Mouse (Mus musculus) forebrain, embryonic 14.5 days (tissue): Measurements from ENCODE around the gene Zan. TPM values are rescaled to one million over a fixed set of nuclear protein-coding genes. Genes with fewer than 3 reads are reported as not detected.

Experiments
- ATAC-seq: fragments of 200-750 bp; cut with Nextera tagmentation; 2 replicates; pipeline ENCODE4 v1.8.0; 2017; ENCODE audit warnings: mild to moderate bottlenecking, moderate library complexity
- DNase-seq: peaks from one replicate; pipeline ENCODE4 v3.0.0-alpha.2; 2015; ENCODE audit warnings: low spot score
- H3K27ac ChIP-seq: fragments of 300-500 bp; sonication (generic); 2 replicates; pipeline ENCODE4 v1.5.1; 2014; ENCODE audit warnings: low read depth, mild to moderate bottlenecking, control low read depth, low read length, moderate library complexity
- H3K27me3 ChIP-seq: fragments of 300-500 bp; sonication (generic); replicated peaks from 2 replicates; pipeline ENCODE4 v1.6.1; 2014; ENCODE audit warnings: low read length, control low read depth, mixed read lengths; ENCODE audit not compliant: control insufficient read depth, insufficient read depth
- H3K36me3 ChIP-seq: fragments of 300-500 bp; sonication (generic); 2 replicates; pipeline ENCODE4 v1.6.1; 2014; ENCODE audit warnings: low read length, control low read depth; ENCODE audit not compliant: control insufficient read depth, insufficient read depth
- H3K4me1 ChIP-seq: fragments of 300-500 bp; sonication (generic); 2 replicates; pipeline ENCODE4 v1.6.1; 2014; ENCODE audit warnings: antibody characterized with exemption, low read length, control low read depth; ENCODE audit not compliant: control insufficient read depth, insufficient read depth
- H3K4me2 ChIP-seq: fragments of 300-500 bp; sonication (generic); 2 replicates; pipeline ENCODE4 v1.6.1; 2014; ENCODE audit warnings: mild to moderate bottlenecking, control low read depth, low read length
- H3K4me3 ChIP-seq: fragments of 300-500 bp; sonication (generic); 2 replicates; pipeline ENCODE4 v1.5.1; 2014; ENCODE audit warnings: low read depth, low read length, control low read depth
- H3K9ac ChIP-seq: fragments of 300-500 bp; sonication (generic); 2 replicates; pipeline ENCODE4 v1.6.1; 2014; ENCODE audit warnings: mild to moderate bottlenecking, low read length, control low read depth, moderate library complexity
- H3K9me3 ChIP-seq: fragments of 300-500 bp; sonication (generic); replicated peaks from 2 replicates; pipeline ENCODE4 v1.6.1; 2016; ENCODE audit warnings: low read length, control low read depth, mixed read lengths; ENCODE audit not compliant: control insufficient read depth
- WGBS: fragments of 180-500 bp; shearing (Covaris S2); extraction: QIAGEN DNeasy Blood & Tissue Kit; methylation state at CpG from one replicate; pipeline ENCODE4 v1.1.7; 2014; 5-methylcytosine and 5-hydroxymethylcytosine counted together
- polyA plus RNA-seq: library from polyadenylated mRNA; unstranded; fragments of >200 nt; fragmentation: Nextera tagmentation; extraction: Ambion mirVana; gene quantifications from 2 replicates; pipeline ENCODE4 v1.2.1, GENCODE M21; 2014

Zan gene
- polyA plus RNA-seq, 1 experiment from 2014 or later = 0.04 TPM

DNA sequence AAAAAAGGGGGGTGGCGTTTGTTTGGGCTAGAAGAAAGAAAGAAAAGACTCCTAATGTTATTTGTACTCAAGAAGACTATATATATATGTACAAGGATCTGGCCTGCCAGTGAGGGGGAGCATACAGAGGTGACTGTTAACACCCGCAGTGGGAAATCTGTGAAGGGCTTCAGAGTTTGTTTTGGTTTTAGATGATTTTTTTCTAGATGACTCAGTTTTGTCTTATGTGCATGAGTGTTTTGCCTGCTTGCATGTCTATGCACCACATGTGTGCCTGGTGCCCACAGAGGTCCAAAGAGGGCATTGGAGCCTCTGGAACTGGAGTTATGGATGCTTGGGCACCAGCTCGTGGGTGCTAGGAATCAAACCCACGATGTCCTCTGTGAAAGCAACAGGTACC lies 129.9 kb downstream of the Zan start:
- Histone ChIP-seq H3K4me2 (no peak overlapping the region), H3K27me3 (0 out of 2 replicates have a peak, but pooled peaks cover 2% of the 10 kb centered on the region), H3K9ac (no peak overlapping the region), H3K36me3 (no peaks in the 10 kb centered on the region), H3K4me3 (no peak overlapping the region), H3K27ac (no peak overlapping the region), H3K9me3 (no peaks in the 10 kb centered on the region), H3K4me1 (peaks cover 11% of the 10 kb centered on the region)
- ATAC-seq (no peak), DNase-seq (no peak)
- 85% methylated on average over 4 of the region's 4 CpGs for WGBS

DNA sequence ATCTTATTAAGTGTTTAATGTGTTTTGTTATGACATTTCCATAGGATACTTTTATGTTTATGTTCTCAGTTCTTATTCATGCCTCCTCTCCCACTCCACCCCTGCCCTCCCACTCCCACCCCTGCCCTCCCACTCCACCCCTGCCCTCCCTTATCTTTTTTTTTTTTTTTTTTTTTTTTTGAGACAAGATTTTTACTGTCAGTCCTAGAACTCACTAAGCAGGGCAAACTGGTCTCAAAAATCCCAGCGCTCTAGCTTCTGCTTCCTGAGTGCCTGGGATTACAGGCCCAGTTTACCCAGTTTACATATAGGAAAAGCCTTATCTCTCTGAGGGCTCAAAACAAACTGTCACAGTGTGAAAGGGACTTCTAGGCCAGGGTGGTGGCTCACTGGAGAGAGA lies 130.5 kb downstream of the Zan start:
- Histone ChIP-seq H3K4me3 (no peak overlapping the region), H3K36me3 (no peaks in the 10 kb centered on the region), H3K4me1 (peaks cover 7% of the 10 kb centered on the region), H3K9me3 (no peaks in the 10 kb centered on the region), H3K4me2 (no peak overlapping the region), H3K27ac (no peak overlapping the region), H3K27me3 (0 out of 2 replicates have a peak, but pooled peaks cover 2% of the 10 kb centered on the region), H3K9ac (no peak overlapping the region)
- DNase-seq = no peak
- ATAC-seq = no peak
- 82% methylated on average over 1 of the region's 1 CpGs for WGBS

DNA sequence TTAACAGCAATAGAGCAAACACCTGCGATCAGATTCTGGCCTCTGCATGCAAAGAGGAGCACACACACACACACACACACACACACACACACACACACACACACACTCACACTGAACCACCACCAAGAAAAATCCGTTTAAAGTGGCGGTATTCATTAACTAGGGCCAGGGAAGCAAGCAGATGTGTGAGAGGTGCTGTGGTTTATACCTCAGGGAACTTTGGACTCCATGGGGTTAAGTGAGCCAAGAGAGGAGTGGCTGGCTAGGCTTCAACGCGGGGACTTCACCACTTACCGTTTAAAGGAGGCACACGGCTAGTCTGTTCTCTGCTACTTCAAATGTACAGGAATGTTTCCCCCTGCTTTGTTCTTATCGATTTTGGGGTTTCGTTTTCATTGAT lies 131.0 kb downstream of the Zan start:
- Histone ChIP-seq H3K36me3 (no peaks in the 10 kb centered on the region), H3K27ac (no peak overlapping the region), H3K27me3 (0 out of 2 replicates have a peak, but pooled peaks cover 2% of the 10 kb centered on the region), H3K4me1 (peaks cover 7% of the 10 kb centered on the region), H3K4me3 (no peak overlapping the region), H3K4me2 (no peak overlapping the region), H3K9ac (peak overlapping the region; percentile 25; the same call in 1 of the 2 replicates), H3K9me3 (no peaks in the 10 kb centered on the region)
- WGBS = 21% methylated on average over 9 of the region's 9 CpGs
- DNase-seq (no peak), ATAC-seq (no peak)

DNA sequence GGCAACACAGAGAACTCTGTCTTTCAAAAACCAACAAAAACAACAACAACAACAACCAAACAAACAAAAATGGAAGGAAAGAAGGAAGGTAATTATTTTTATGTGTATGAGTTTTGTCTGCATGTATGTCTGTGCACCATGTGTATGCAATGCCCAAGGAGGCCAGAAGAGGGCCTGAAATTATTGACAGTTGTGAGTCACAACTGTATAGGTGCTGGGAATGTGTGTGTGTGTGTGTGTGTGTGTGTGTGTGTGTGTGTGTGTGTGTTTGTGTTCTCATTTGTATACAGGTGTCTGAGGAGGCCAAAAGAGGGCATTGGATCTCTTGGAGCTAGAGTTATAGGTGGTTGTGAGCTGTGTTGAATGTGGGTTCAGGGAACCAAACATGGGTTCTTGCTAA lies 133.0 kb downstream of the Zan start:
- Histone ChIP-seq H3K27me3 (0 out of 2 replicates have a peak, but pooled peaks cover 2% of the 10 kb centered on the region), H3K27ac (no peak overlapping the region), H3K4me3 (no peak overlapping the region), H3K4me1 (peaks cover 9% of the 10 kb centered on the region), H3K4me2 (no peak overlapping the region), H3K36me3 (no peaks in the 10 kb centered on the region), H3K9ac (no peak overlapping the region), H3K9me3 (no peaks in the 10 kb centered on the region)
- no peak for ATAC-seq
- DNase-seq = no peak

- no peak for DNase-seq
- no peak overlapping the region for H3K9ac ChIP-seq
- no peak for ATAC-seq
- no peaks in the 10 kb centered on the region for H3K36me3 ChIP-seq
- no peak overlapping the region for H3K27ac ChIP-seq
- no peaks in the 10 kb centered on the region for H3K9me3 ChIP-seq
- 98% methylated on average over 5 of the region's 5 CpGs for WGBS
- no peak overlapping the region for H3K4me2 ChIP-seq
- peaks cover 12% of the 10 kb centered on the region for H3K4me1 ChIP-seq
- 0 out of 2 replicates have a peak, but pooled peaks cover 2% of the 10 kb centered on the region for H3K27me3 ChIP-seq
- H3K4me3 ChIP-seq = no peak overlapping the region
These were observed 133.5 kb downstream of the Zan start for GRCm38 (mm10) chr5:137343412-137343811.

GRCm38 (mm10) chr5:137342407-137343012 lies 134.4 kb downstream of the Zan start:
- 81% methylated on average over 7 of the region's 7 CpGs for WGBS
- no peak for DNase-seq
- peaks cover 12% of the 10 kb centered on the region for H3K4me1 ChIP-seq
- no peak overlapping the region for H3K9ac ChIP-seq
- no peak overlapping the region for H3K27ac ChIP-seq
- H3K4me2 ChIP-seq = no peak overlapping the region
- H3K27me3 ChIP-seq = 0 out of 2 replicates have a peak, but pooled peaks cover under 1% of the 10 kb centered on the region
- no peak overlapping the region for H3K4me3 ChIP-seq
- ATAC-seq = no peak
- H3K36me3 ChIP-seq = no peaks in the 10 kb centered on the region
- no peaks in the 10 kb centered on the region for H3K9me3 ChIP-seq

DNA sequence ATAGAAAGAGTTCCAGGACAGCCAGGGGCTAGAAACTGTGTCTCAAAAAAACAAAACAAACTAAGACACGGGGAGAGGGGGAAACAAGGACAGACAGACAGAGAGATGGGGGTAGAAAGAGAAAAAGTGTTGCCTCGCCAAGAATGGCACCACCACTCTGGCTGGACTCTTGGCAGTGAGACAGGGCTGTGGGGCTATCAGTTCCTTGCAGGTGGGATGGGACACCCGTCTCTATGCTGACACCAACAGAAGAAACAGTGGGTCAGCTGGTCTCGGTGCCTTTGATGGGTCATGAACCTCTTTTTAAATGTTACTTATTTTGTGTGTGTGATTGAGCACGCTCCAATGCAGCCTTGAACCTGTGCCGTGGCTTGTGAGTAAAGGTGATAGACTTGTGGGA lies 136.6 kb downstream of the Zan start:
- DNase-seq = no peak
- peaks cover 12% of the 10 kb centered on the region for H3K4me1 ChIP-seq
- H3K36me3 ChIP-seq = no peaks in the 10 kb centered on the region
- no peak overlapping the region for H3K4me3 ChIP-seq
- no peaks in the 10 kb centered on the region for H3K9me3 ChIP-seq
- WGBS = 70% methylated on average over 6 of the region's 6 CpGs
- no peaks in the 10 kb centered on the region for H3K27me3 ChIP-seq
- no peak overlapping the region; the same call in 1 of the 2 replicates for H3K4me2 ChIP-seq
- no peak for ATAC-seq
- H3K9ac ChIP-seq = no peak overlapping the region
- H3K27ac ChIP-seq = no peak overlapping the region

DNA sequence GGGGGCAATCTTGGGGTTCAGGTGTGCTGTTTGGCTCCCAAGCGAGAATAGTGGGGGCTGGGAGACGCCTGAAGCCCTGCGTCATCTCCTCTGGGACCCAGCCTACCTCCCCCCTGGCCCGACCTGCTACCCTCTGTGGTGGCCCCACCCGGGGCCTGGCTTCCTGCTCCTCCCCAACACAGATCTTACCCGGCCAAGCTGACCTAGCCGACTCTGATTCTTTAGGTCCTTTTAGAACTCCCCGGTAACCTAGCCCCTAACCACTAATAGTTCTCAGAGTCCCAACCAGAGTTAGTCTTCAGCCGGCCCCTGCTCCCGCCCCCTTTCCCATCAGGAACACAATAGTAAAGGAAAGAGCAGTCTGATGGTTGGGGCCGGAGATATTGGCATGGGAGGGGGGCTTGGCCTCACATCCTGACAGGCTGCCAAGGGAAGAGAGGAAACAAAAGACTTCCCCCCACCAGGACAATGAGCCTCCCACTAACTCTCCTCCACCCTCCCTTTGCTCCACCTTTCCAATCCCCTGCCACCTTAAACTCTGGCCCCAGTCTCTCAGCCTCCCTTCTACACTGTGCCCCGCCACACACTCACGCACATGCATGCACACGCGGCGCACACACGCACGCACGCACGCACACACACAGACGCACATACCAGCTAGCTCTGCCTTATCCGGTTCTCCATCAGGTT lies 137.4 kb downstream of the Zan start:
- H3K4me2 ChIP-seq = peak overlapping the region; percentile 77
- H3K9me3 ChIP-seq = no peaks in the 10 kb centered on the region
- peak; percentile 59 for DNase-seq
- 4% methylated on average over 22 of the region's 22 CpGs for WGBS
- no peaks in the 10 kb centered on the region for H3K36me3 ChIP-seq
- ATAC-seq = peak; percentile 58
- peak overlapping the region; percentile 69 for H3K9ac ChIP-seq
- H3K4me1 ChIP-seq = peaks cover 12% of the 10 kb centered on the region
- peak overlapping the region; percentile 67; the same call in 1 of the 2 replicates for H3K27ac ChIP-seq
- peak overlapping the region; percentile 34 for H3K4me3 ChIP-seq
- H3K27me3 ChIP-seq = no peaks in the 10 kb centered on the region

GRCm38 (mm10) chr5:137338663-137339289 lies 138.1 kb downstream of the Zan start:
- Histone ChIP-seq H3K27me3 (no peaks in the 10 kb centered on the region), H3K27ac (peak overlapping the region; percentile 67), H3K9me3 (no peaks in the 10 kb centered on the region), H3K4me1 (peaks cover 12% of the 10 kb centered on the region), H3K36me3 (no peaks in the 10 kb centered on the region), H3K4me2 (peak overlapping the region; percentile 77), H3K4me3 (peak overlapping the region; percentile 34), H3K9ac (peak overlapping the region; percentile 69)
- DNase-seq = no peak
- ATAC-seq = peak; percentile 10; the same call in 1 of the 2 replicates
- WGBS = 2% methylated on average over 11 of the region's 11 CpGs
